Mouse (Mus musculus): ENCODE measurements around the gene Rnf141.

The Rnf141 gene

GRCm38 (mm10) chr7:110823995-110824953, 20.0 kb downstream of the Rnf141 start:
- DNase-seq, result no peak

GRCm38 (mm10) chr7:110823593-110823992, 20.7 kb downstream of the Rnf141 start:
- no peak for DNase-seq

- no peak for DNase-seq
Measured at GRCm38 (mm10) chr7:110823076-110823475, 21.2 kb downstream of the Rnf141 start.

- DNase-seq, result no peak
Measured at GRCm38 (mm10) chr7:110822055-110822454, 22.2 kb downstream of the Rnf141 start.

GRCm38 (mm10) chr7:110821653-110822052, 22.6 kb downstream of the Rnf141 start:
- no peak for DNase-seq

- DNase-seq, result peak; percentile 47
Measured at GRCm38 (mm10) chr7:110821068-110821467, 23.2 kb downstream of the Rnf141 start.

- DNase-seq, result no peak
Measured at GRCm38 (mm10) chr7:110818787-110819350, 25.4 kb downstream of the Rnf141 start.

- no peak for DNase-seq
Measured at GRCm38 (mm10) chr7:110818206-110818605, 26.1 kb downstream of the Rnf141 start.

- DNase-seq, result peak; percentile 69
Measured at GRCm38 (mm10) chr7:110816037-110816436, 28.2 kb downstream of the Rnf141 start.

GRCm38 (mm10) chr7:110813983-110814382, 30.3 kb downstream of the Rnf141 start:
- no peak for DNase-seq

GRCm38 (mm10) chr7:110811529-110811928, 32.7 kb downstream of the Rnf141 start:
- DNase-seq, result no peak

- no peak for DNase-seq
Measured at GRCm38 (mm10) chr7:110810995-110811394, 33.3 kb downstream of the Rnf141 start.

GRCm38 (mm10) chr7:110809585-110810557, 34.4 kb downstream of the Rnf141 start:
- DNase-seq, result peak; percentile 17

GRCm38 (mm10) chr7:110808962-110809361, 35.3 kb downstream of the Rnf141 start:
- DNase-seq, result no peak

GRCm38 (mm10) chr7:110807460-110808030, 36.7 kb downstream of the Rnf141 start:
- no peak for DNase-seq

GRCm38 (mm10) chr7:110804266-110804665, 40.0 kb downstream of the Rnf141 start:
- no peak for DNase-seq

GRCm38 (mm10) chr7:110803131-110803530, 41.1 kb downstream of the Rnf141 start:
- DNase-seq, result no peak

- peak; percentile 80 for DNase-seq
Measured at GRCm38 (mm10) chr7:110801028-110801427, 43.2 kb downstream of the Rnf141 start.

GRCm38 (mm10) chr7:110797722-110798409, 46.4 kb downstream of the Rnf141 start:
- DNase-seq, result no peak

- no peak for DNase-seq
Measured at GRCm38 (mm10) chr7:110796367-110797051, 47.7 kb downstream of the Rnf141 start.

GRCm38 (mm10) chr7:110794722-110795121, 49.5 kb downstream of the Rnf141 start:
- no peak for DNase-seq

All from retina, postnatal 1 day (tissue).